Mouse (Mus musculus) MEL (cell line): ENCODE data around the gene Dpy19l3. TPM values are rescaled to one million over a fixed set of nuclear protein-coding genes. Genes with fewer than 3 reads are reported as not detected.

Experiments used
- DNase-seq: peaks from one replicate; pipeline ENCODE4 v3.0.0; 2011; ENCODE audit warnings: low read depth, low spot score
- H3K27ac ChIP-seq: 2 replicates; pipeline ENCODE4 v1.5.1; 2012; ENCODE audit warnings: low read depth, mild to moderate bottlenecking, control low read depth, low read length, moderate library complexity; ENCODE audit not compliant: control insufficient read depth
- H3K27me3 ChIP-seq, 2 experiments: fragments of 150-350 bp in 1 of 2; sonication (generic) in 1 of 2; 2 replicates each; pipeline ENCODE4 v1.6.1; 2012; ENCODE audit warnings: low read length in 2 of 2, mild to moderate bottlenecking in 2 of 2, improper control_type of control experiment in 1 of 2, moderate library complexity in 1 of 2; ENCODE audit not compliant: insufficient read depth in 2 of 2, control insufficient read depth in 1 of 2
- H3K36me3 ChIP-seq, 2 experiments: 2 replicates each; pipeline ENCODE4 v1.6.1; 2012 to 2014; ENCODE audit warnings: low read length in 2 of 2, improper control_type of control experiment in 1 of 2, inconsistent platforms in 1 of 2, mild to moderate bottlenecking in 1 of 2; ENCODE audit not compliant: insufficient read depth in 2 of 2, control insufficient read depth in 1 of 2
- H3K4me1 ChIP-seq, 2 experiments: fragments of 150-350 bp in 1 of 2; sonication (generic) in 1 of 2; 2 replicates each; pipeline ENCODE4 v1.6.1; 2012; ENCODE audit warnings: low read length in 2 of 2, improper control_type of control experiment in 1 of 2, mild to moderate bottlenecking in 1 of 2; ENCODE audit not compliant: insufficient read depth in 2 of 2, control insufficient read depth in 1 of 2
- H3K4me3 ChIP-seq, 2 experiments: fragments of 150-350 bp in 1 of 2; sonication (generic) in 1 of 2; 2 replicates each; pipeline ENCODE4 v1.5.1; 2012; ENCODE audit warnings: low read depth in 2 of 2, low read length in 2 of 2, mild to moderate bottlenecking in 2 of 2, moderate library complexity in 2 of 2, control low read depth in 1 of 2, improper control_type of control experiment in 1 of 2; ENCODE audit not compliant: control insufficient read depth in 1 of 2, insufficient read depth in 1 of 2
- H3K79me2 ChIP-seq: 2 replicates; pipeline ENCODE4 v1.6.1; 2012; ENCODE audit warnings: mild to moderate bottlenecking, low read length, moderate library complexity; ENCODE audit not compliant: control insufficient read depth, poor library complexity, insufficient read depth
- H3K9ac ChIP-seq: 2 replicates; pipeline ENCODE4 v1.6.1; 2012; ENCODE audit warnings: low read depth, mild to moderate bottlenecking, control low read depth, low read length, moderate library complexity; ENCODE audit not compliant: control insufficient read depth, poor library complexity, severe bottlenecking
- H3K9me3 ChIP-seq: fragments of 150-350 bp; sonication (generic); replicated peaks from 2 replicates; pipeline ENCODE4 v1.6.1; 2012; ENCODE audit warnings: mild to moderate bottlenecking, low read length, improper control_type of control experiment, moderate library complexity; ENCODE audit not compliant: insufficient read depth
- CTCF ChIP-seq, 3 experiments: IDR thresholded peaks in 2 of 3; conservative IDR thresholded peaks in 1 of 3; 2 replicates each; pipeline ENCODE4 v1.5.1; 2011 to 2012; ENCODE audit warnings: low read length in 3 of 3, low read depth in 2 of 3, mild to moderate bottlenecking in 2 of 3, improper control_type of control experiment in 1 of 3, inconsistent platforms in 1 of 3, mixed read lengths in 1 of 3, moderate library complexity in 1 of 3; ENCODE audit not compliant: control insufficient read depth in 1 of 3, insufficient read depth in 1 of 3, poor library complexity in 1 of 3, severe bottlenecking in 1 of 3
- E2F4 ChIP-seq: IDR thresholded peaks from 2 replicates; pipeline ENCODE4 v1.6.1; 2011; ENCODE audit warnings: low read depth, low read length, improper control_type of control experiment, borderline replicate concordance
- ELF1 ChIP-seq: IDR thresholded peaks from 2 replicates; pipeline ENCODE4 v1.6.1; 2014; ENCODE audit warnings: low read depth, mild to moderate bottlenecking, inconsistent platforms, low read length, improper control_type of control experiment, moderate library complexity
- EP300 ChIP-seq, 2 experiments: IDR thresholded peaks; 2 replicates each; pipeline ENCODE4 v1.6.1; 2011; ENCODE audit warnings: improper control_type of control experiment in 2 of 2, low read length in 2 of 2, low read depth in 1 of 2, mild to moderate bottlenecking in 1 of 2
- GABPA ChIP-seq: IDR thresholded peaks from 2 replicates; pipeline ENCODE4 v1.6.1; 2012; ENCODE audit warnings: low read depth, mild to moderate bottlenecking, inconsistent platforms, low read length, improper control_type of control experiment, moderate library complexity
- GATA1 ChIP-seq: IDR thresholded peaks from 2 replicates; pipeline ENCODE4 v1.6.1; 2011; ENCODE audit warnings: low read depth, low read length, improper control_type of control experiment
- JUND ChIP-seq: IDR thresholded peaks from 2 replicates; pipeline ENCODE4 v1.6.1; 2011; ENCODE audit warnings: low read depth, mild to moderate bottlenecking, improper control_type of control experiment, low read length
- MAFK ChIP-seq: IDR thresholded peaks from 2 replicates; pipeline ENCODE4 v1.6.1; 2011; ENCODE audit warnings: low read depth, mild to moderate bottlenecking, low read length, improper control_type of control experiment, borderline replicate concordance
- MXI1 ChIP-seq: IDR thresholded peaks from 2 replicates; pipeline ENCODE4 v1.6.1; 2011; ENCODE audit warnings: mild to moderate bottlenecking, low read depth, low read length, improper control_type of control experiment
- NRF1 ChIP-seq: IDR thresholded peaks from 2 replicates; pipeline ENCODE4 v1.6.1; 2014; ENCODE audit warnings: low read depth, mild to moderate bottlenecking, inconsistent platforms, low read length, improper control_type of control experiment, moderate library complexity; ENCODE audit not compliant: poor library complexity, insufficient read depth, severe bottlenecking
- POLR2A ChIP-seq, 2 experiments: IDR thresholded peaks; 2 replicates each; pipeline ENCODE4 v1.6.1; 2011 to 2012; ENCODE audit warnings: low read length in 2 of 2, mild to moderate bottlenecking in 2 of 2, control low read depth in 1 of 2, improper control_type of control experiment in 1 of 2, low read depth in 1 of 2, moderate library complexity in 1 of 2; ENCODE audit not compliant: control insufficient read depth in 1 of 2, insufficient read depth in 1 of 2, poor library complexity in 1 of 2
- POLR2AphosphoS5 ChIP-seq: IDR thresholded peaks from 2 replicates; pipeline ENCODE4 v1.6.1; 2012; ENCODE audit warnings: low read depth, borderline replicate concordance, mild to moderate bottlenecking, inconsistent platforms, low read length, moderate library complexity, mixed read lengths
- RAD21 ChIP-seq: IDR thresholded peaks from 2 replicates; pipeline ENCODE4 v1.6.1; 2011; ENCODE audit warnings: mild to moderate bottlenecking, low read depth, low read length, improper control_type of control experiment
- SIN3A ChIP-seq: IDR thresholded peaks from 2 replicates; pipeline ENCODE4 v1.6.1; 2012; ENCODE audit warnings: low read length, improper control_type of control experiment, inconsistent platforms
- SMC3 ChIP-seq: IDR thresholded peaks from 2 replicates; pipeline ENCODE4 v1.6.1; 2011; ENCODE audit warnings: low read depth, low read length, improper control_type of control experiment
- TCF12 ChIP-seq: IDR thresholded peaks from 2 replicates; pipeline ENCODE4 v1.6.1; 2014; ENCODE audit warnings: low read depth, mild to moderate bottlenecking, inconsistent platforms, low read length, improper control_type of control experiment, moderate library complexity
- ZC3H11A ChIP-seq: IDR thresholded peaks from 2 replicates; pipeline ENCODE4 v1.6.1; 2012; ENCODE audit warnings: low read depth, mild to moderate bottlenecking, inconsistent platforms, low read length, improper control_type of control experiment
- ZKSCAN1 ChIP-seq: IDR thresholded peaks from 2 replicates; pipeline ENCODE4 v1.6.1; 2012; ENCODE audit warnings: low read depth, mild to moderate bottlenecking, inconsistent platforms, low read length, improper control_type of control experiment, moderate library complexity
- ZMIZ1 ChIP-seq: IDR thresholded peaks from 2 replicates; pipeline ENCODE4 v1.6.1; 2012; ENCODE audit warnings: low read depth, mild to moderate bottlenecking, inconsistent platforms, low read length, improper control_type of control experiment, moderate library complexity
- polyA plus RNA-seq, 2 experiments: library from polyadenylated mRNA; stranded (reverse) in 1 of 2; unstranded in 1 of 2; fragments of >175 nt in 1 of 2; fragments of >200 nt in 1 of 2; gene quantifications; 2 replicates each; pipeline versions ENCODE4 v1.2.1 to v1.2.4; 2012; ENCODE audit warnings: low replicate concordance in 2 of 2, low read depth in 1 of 2; ENCODE audit not compliant: insufficient read length in 2 of 2, insufficient read depth in 1 of 2, missing spikeins in 1 of 2
- total RNA-seq: library from RNA; depleted of rRNA; stranded (reverse); fragments of 300-350 nt; gene quantifications from 2 replicates; pipeline ENCODE4 v1.2.3, GENCODE M21; 2012

Gene Dpy19l3
- total and polyA plus RNA-seq, 3 experiments = 7.4 to 9.9 TPM; not detected in 1

DNA sequence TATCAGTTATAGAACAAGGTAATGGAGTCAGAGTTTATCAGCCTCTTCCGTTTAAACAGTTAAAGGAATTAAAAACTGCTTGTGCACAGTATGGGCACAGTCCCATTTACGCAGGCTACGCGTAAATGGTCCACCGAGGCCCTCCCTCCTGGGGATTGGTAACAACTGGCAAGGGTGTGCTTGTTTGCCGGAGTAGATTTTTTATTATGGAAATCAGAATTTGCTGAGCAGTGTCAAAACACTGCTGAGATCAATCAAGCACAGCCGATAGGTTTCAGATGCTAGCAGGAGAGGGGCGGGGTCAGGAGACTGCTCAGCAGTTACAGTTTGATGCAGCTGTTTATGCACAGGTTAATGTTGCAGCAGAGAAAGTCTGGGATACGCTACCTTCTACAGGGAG lies 66.0 kb downstream of the Dpy19l3 start:
- no peaks in the 10 kb centered on the region for H3K9me3 ChIP-seq
- DNase-seq = no peak
- no peaks in the 10 kb centered on the region for H3K79me2 ChIP-seq
- no peak overlapping the region for H3K27ac ChIP-seq
- no peaks in the 10 kb centered on the region for H3K36me3 ChIP-seq
- no peak overlapping the region for H3K9ac ChIP-seq
- TF ChIP-seq POLR2AphosphoS5 (no peak), MXI1 (no peak), E2F4 (no peak), ZKSCAN1 (no peak), NRF1 (no peak), MAFK (no peak), CTCF (IDR thresholded peaks at IDR 0.05 in 2 of 3, conservative IDR thresholded peaks at IDR 0.05 in 1 of 3; ENCODE audit: control insufficient read depth in 1 of 3, insufficient read depth in 1 of 3, low read depth in 2 of 3, low read length in 3 of 3, poor library complexity in 1 of 3, severe bottlenecking in 1 of 3) (no peak), GABPA (no peak)
- H3K4me1 ChIP-seq = no peaks in the 10 kb centered on the region
- H3K27me3 ChIP-seq = no peaks in the 10 kb centered on the region
- H3K4me3 ChIP-seq = no peak overlapping the region

GRCm38 (mm10) chr7:35687229-35687628 lies 67.0 kb downstream of the Dpy19l3 start:
- Histone ChIP-seq H3K4me3 (0 out of 4 replicates have a peak overlapping the region, but pooled peaks of 1 of the 2 experiments have one; percentile 8), H3K9ac (no peak overlapping the region)

GRCm38 (mm10) chr7:35686756-35687155 lies 67.5 kb downstream of the Dpy19l3 start:
- Histone ChIP-seq H3K4me1 (no peaks in the 10 kb centered on the region), H3K27ac (no peak overlapping the region), H3K9ac (no peak overlapping the region), H3K9me3 (no peaks in the 10 kb centered on the region), H3K27me3 (no peaks in the 10 kb centered on the region), H3K4me3 (0 out of 4 replicates have a peak overlapping the region, but pooled peaks of 1 of the 2 experiments have one; percentile 8), H3K79me2 (no peaks in the 10 kb centered on the region), H3K36me3 (no peaks in the 10 kb centered on the region)
- DNase-seq = peak; percentile 52
- TF ChIP-seq GATA1 = no peak
- peak; percentile 70 for TF ChIP-seq SMC3
- peak; percentile 22; the same call in 1 of the 2 replicates for TF ChIP-seq ZC3H11A
- peak; percentile 83 to 95 (median 94) for TF ChIP-seq CTCF (IDR thresholded peaks at IDR 0.05 in 2 of 3, conservative IDR thresholded peaks at IDR 0.05 in 1 of 3; ENCODE audit: control insufficient read depth in 1 of 3, insufficient read depth in 1 of 3, low read depth in 2 of 3, low read length in 3 of 3, poor library complexity in 1 of 3, severe bottlenecking in 1 of 3)
- peak; percentile 36 for TF ChIP-seq RAD21

More at GRCm38 (mm10) chr7:35687229-35687628, 67.0 kb downstream of the Dpy19l3 start:
- H3K4me1 ChIP-seq = no peaks in the 10 kb centered on the region
- no peaks in the 10 kb centered on the region for H3K79me2 ChIP-seq
- H3K27ac ChIP-seq = no peak overlapping the region
- TF ChIP-seq POLR2AphosphoS5 = no peak
- TF ChIP-seq SIN3A = no peak
- TF ChIP-seq ZMIZ1 = no peak
- no peak for TF ChIP-seq POLR2A (IDR thresholded peaks at IDR 0.05; ENCODE audit: control insufficient read depth in 1 of 2, insufficient read depth in 1 of 2, low read depth in 1 of 2, low read length in 2 of 2, poor library complexity in 1 of 2)
- TF ChIP-seq SMC3 = no peak
- TF ChIP-seq MXI1 = no peak
- no peak for TF ChIP-seq ELF1
- no peak for TF ChIP-seq TCF12
- no peak for TF ChIP-seq JUND
- TF ChIP-seq EP300 (IDR thresholded peaks at IDR 0.05; ENCODE audit: low read depth in 1 of 2, low read length in 2 of 2) = no peak
- TF ChIP-seq, all 39 proteins: peak for 0
- Histone ChIP-seq H3K27me3 (no peaks in the 10 kb centered on the region), H3K36me3 (no peaks in the 10 kb centered on the region), H3K9me3 (no peaks in the 10 kb centered on the region)
- no peak for DNase-seq
